Mouse (Mus musculus): Measurements from ENCODE around the gene Phgdh. TPM values are rescaled to one million over a fixed set of nuclear protein-coding genes. Genes with fewer than 3 reads are reported as not detected.

Phgdh gene
- polyA plus RNA-seq, 1 experiment, result 30.7 TPM

DNA sequence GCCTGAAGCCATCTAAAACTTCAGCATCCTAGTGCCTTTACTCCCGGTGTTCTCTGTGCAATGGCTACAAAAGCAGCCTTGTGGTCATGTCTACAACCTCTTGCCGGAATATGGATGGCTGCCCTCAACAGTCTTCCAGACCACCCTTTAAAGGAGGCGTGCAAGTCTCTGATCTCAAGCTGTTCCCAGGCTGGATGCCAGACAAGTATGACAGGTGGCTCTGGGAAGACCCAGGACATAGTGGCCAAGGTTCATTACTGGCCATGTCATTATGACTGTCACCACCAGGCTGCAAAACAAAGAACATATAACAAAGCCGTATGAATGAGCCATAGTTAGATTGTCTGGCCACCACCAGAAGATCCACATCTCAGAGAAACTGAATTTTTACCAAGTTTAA lies 38.5 kb upstream of the Phgdh start:
- TF ChIP-seq CTCF (IDR thresholded peaks at IDR 0.05; ENCODE audit: control insufficient read depth, insufficient read depth, low read length) (no peak), POLR2A (IDR thresholded peaks at IDR 0.05; ENCODE audit: borderline replicate concordance, control insufficient read depth, low read depth, low read length) (no peak)
- WGBS, result 81% methylated on average over 4 of the region's 4 CpGs
- H3K4me1 ChIP-seq (ENCODE audit: control insufficient read depth, insufficient read depth, low read length), result no peaks in the 10 kb centered on the region; the same call in 1 of the 2 replicates
- H3K4me3 ChIP-seq (replicated peaks; ENCODE audit: control insufficient read depth, low read depth, low read length), result no peak overlapping the region
- H3K27ac ChIP-seq (ENCODE audit: control insufficient read depth, insufficient read depth, low read depth, low read length, poor library complexity), result no peak overlapping the region

DNA sequence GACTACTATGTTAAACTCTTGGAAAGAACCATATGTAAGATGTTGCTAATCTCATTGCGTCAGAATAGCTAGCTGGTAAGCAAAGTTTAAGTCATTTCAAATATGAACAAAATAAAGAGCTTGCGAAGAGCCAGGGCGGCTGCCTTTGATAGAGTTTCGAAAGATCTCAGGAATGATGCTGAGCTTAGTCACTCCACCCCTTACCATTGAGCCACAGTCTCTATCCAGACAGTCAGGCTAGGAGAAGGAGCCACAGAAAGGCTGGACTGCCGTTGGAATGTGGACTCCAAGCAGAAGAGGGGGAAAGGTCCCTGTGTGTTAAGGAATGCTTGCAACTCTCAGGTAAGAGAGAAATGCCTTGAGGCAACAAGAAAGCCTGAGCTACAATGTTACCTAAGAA lies 35.2 kb upstream of the Phgdh start:
- Histone ChIP-seq H3K4me3 (replicated peaks; ENCODE audit: control insufficient read depth, low read depth, low read length) (no peak overlapping the region), H3K27ac (ENCODE audit: control insufficient read depth, insufficient read depth, low read depth, low read length, poor library complexity) (no peak overlapping the region), H3K4me1 (ENCODE audit: control insufficient read depth, insufficient read depth, low read length) (no peaks in the 10 kb centered on the region)
- 66% methylated on average over 5 of the region's 5 CpGs for WGBS
- TF ChIP-seq CTCF (IDR thresholded peaks at IDR 0.05; ENCODE audit: control insufficient read depth, insufficient read depth, low read length), result no peak
- no peak for TF ChIP-seq POLR2A (IDR thresholded peaks at IDR 0.05; ENCODE audit: borderline replicate concordance, control insufficient read depth, low read depth, low read length)

DNA sequence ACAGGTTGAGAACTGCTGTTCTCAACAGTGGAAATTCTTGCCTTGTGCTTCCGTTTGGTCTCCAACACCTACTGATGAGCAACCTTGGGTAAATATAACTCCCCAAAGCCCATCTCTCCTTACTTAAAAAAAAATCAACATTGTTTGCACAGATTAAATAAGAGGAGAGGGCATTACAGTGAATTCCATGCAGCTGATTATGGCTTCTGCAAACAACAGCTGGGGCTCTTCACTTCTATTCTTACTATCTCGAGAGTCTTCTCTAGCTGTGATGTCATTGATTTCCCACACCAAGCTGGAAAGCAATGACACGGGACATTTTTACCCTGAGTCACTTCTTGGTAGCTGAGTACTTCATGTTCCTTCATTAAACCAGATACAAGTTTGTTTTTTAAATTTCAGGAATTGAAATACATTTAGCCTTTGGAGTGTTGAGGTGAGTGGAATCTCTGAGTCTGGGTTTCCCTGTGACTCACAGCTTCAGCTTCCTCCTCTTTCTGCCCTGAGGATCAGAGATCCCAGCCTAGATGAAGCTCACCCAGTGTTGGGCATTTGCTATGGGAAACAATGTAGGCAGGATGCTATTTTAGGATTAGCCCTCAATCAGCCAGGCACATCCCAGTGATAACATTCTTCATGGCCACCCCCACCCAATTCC lies 34.4 kb upstream of the Phgdh start:
- Histone ChIP-seq H3K4me3 (replicated peaks; ENCODE audit: control insufficient read depth, low read depth, low read length) (no peak overlapping the region), H3K27ac (ENCODE audit: control insufficient read depth, insufficient read depth, low read depth, low read length, poor library complexity) (no peak overlapping the region), H3K4me1 (ENCODE audit: control insufficient read depth, insufficient read depth, low read length) (no peaks in the 10 kb centered on the region)
- WGBS, result 61% methylated on average over 3 of the region's 3 CpGs
- no peak for TF ChIP-seq CTCF (IDR thresholded peaks at IDR 0.05; ENCODE audit: control insufficient read depth, insufficient read depth, low read length)
- no peak for TF ChIP-seq POLR2A (IDR thresholded peaks at IDR 0.05; ENCODE audit: borderline replicate concordance, control insufficient read depth, low read depth, low read length)

DNA sequence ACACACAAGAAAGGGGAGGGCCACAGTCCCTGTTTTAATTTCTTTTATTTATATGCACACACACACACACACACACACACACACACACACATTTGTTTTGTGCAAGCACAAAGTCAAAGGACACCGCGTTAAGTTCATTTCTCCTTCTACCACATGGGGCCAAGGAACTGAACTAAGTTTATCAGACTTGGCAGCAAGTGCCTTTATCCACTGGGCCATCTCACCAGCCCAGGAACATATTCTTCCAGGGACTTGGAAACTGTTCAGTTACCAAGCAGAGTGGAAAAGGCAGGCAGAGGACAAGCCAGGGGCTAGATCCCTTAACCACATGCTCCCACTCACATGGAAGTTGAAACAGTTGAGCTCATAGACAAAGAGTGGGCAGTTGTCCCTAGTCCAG lies 29.0 kb upstream of the Phgdh start:
- Histone ChIP-seq H3K4me3 (replicated peaks; ENCODE audit: control insufficient read depth, low read depth, low read length) (no peak overlapping the region), H3K27ac (ENCODE audit: control insufficient read depth, insufficient read depth, low read depth, low read length, poor library complexity) (no peak overlapping the region), H3K4me1 (ENCODE audit: control insufficient read depth, insufficient read depth, low read length) (no peaks in the 10 kb centered on the region)
- WGBS, result 89% methylated on average over 2 of the region's 2 CpGs
- no peak for TF ChIP-seq CTCF (IDR thresholded peaks at IDR 0.05; ENCODE audit: control insufficient read depth, insufficient read depth, low read length)
- no peak for TF ChIP-seq POLR2A (IDR thresholded peaks at IDR 0.05; ENCODE audit: borderline replicate concordance, control insufficient read depth, low read depth, low read length)

DNA sequence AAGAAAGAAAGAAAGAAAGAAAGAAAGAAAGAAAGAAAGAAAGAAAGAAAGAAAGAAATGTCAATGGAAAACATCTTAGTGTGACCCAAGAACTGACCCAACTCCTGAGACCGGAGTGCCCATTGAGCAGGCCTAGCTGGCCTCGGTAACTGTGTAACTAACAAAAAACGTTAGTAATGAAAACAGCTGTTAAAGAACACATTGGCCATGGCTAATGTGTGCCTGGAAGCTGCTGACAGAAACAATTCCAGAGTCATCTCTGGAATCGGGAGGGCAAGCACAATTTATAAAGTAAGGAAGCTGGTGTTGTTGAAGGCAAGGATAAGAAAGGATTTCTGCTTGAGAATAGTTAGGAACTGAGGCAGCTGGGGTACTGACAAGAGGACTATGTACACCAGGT lies 28.5 kb upstream of the Phgdh start:
- H3K4me3 ChIP-seq (replicated peaks; ENCODE audit: control insufficient read depth, low read depth, low read length), result no peak overlapping the region
- H3K27ac ChIP-seq (ENCODE audit: control insufficient read depth, insufficient read depth, low read depth, low read length, poor library complexity), result no peak overlapping the region
- TF ChIP-seq POLR2A (IDR thresholded peaks at IDR 0.05; ENCODE audit: borderline replicate concordance, control insufficient read depth, low read depth, low read length) (no peak), CTCF (IDR thresholded peaks at IDR 0.05; ENCODE audit: control insufficient read depth, insufficient read depth, low read length) (no peak)
- no peaks in the 10 kb centered on the region for H3K4me1 ChIP-seq (ENCODE audit: control insufficient read depth, insufficient read depth, low read length)
- WGBS, result 81% methylated on average over 4 of the region's 4 CpGs

DNA sequence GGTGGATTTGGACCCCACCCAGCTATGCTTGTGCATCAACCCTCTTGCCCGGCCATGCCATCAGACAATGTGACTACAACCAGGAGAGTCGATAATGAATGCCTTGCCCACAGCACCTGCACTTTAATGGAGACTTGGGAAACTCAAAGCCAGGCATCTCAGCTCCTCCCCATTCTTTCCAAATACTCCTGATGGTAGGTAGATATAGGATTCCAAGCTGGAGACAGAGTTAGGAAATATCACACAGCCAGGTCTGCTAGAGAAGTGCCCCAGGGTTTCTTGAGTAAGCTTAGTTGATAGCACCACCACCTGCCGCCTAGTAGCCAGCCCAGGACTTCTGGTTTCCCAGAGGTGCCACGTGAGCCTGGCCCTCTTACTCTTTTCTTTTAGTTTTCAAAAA lies 27.0 kb upstream of the Phgdh start:
- TF ChIP-seq CTCF (IDR thresholded peaks at IDR 0.05; ENCODE audit: control insufficient read depth, insufficient read depth, low read length) (no peak), POLR2A (IDR thresholded peaks at IDR 0.05; ENCODE audit: borderline replicate concordance, control insufficient read depth, low read depth, low read length) (no peak)
- H3K4me3 ChIP-seq (replicated peaks; ENCODE audit: control insufficient read depth, low read depth, low read length), result no peak overlapping the region
- no peak overlapping the region for H3K27ac ChIP-seq (ENCODE audit: control insufficient read depth, insufficient read depth, low read depth, low read length, poor library complexity)
- no peaks in the 10 kb centered on the region for H3K4me1 ChIP-seq (ENCODE audit: control insufficient read depth, insufficient read depth, low read length)
- 74% methylated on average over 4 of the region's 4 CpGs for WGBS

DNA sequence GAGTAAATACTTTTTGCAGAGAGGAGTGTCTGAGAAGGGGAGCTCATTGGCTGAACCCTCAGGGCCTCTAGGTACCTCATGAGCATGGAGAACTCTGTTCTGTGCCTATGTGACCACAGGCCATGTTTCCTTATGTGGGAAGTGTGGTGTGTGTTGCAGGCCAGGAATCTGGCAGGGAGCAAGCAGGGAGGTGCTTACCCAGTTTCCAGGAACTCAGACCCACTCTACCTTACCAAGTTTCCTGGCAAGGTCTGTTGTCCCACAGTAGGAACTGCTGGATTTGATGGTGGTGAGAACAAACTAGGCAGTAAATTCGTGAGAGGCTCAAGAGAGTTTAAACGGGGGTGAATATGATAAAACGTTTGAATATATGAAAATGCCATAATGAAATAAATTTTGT lies 26.3 kb upstream of the Phgdh start:
- WGBS, result 66% methylated on average over 3 of the region's 3 CpGs
- TF ChIP-seq POLR2A (IDR thresholded peaks at IDR 0.05; ENCODE audit: borderline replicate concordance, control insufficient read depth, low read depth, low read length) (no peak), CTCF (IDR thresholded peaks at IDR 0.05; ENCODE audit: control insufficient read depth, insufficient read depth, low read length) (no peak)
- H3K27ac ChIP-seq (ENCODE audit: control insufficient read depth, insufficient read depth, low read depth, low read length, poor library complexity), result no peak overlapping the region
- no peaks in the 10 kb centered on the region for H3K4me1 ChIP-seq (ENCODE audit: control insufficient read depth, insufficient read depth, low read length)
- no peak overlapping the region for H3K4me3 ChIP-seq (replicated peaks; ENCODE audit: control insufficient read depth, low read depth, low read length)

DNA sequence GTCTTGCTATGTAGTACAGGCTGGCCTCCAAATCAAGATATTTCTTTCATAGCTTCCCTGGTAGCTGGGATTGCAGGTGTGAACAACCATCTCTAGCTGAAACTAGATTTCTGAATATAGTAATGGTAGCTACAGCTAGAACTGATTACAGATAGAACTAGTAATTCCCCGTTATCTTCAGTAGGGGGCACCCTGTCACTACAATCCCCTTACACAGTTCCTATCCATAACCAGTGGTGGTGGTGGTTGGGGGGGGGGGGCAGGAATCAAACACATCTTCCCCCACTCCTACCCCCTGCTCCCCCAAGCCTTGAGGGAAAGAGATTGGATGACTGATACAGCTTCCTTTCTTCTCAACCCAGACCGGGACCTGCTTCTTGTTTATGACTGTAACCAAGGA lies 23.0 kb upstream of the Phgdh start:
- Histone ChIP-seq H3K4me3 (replicated peaks; ENCODE audit: control insufficient read depth, low read depth, low read length) (no peak overlapping the region), H3K4me1 (ENCODE audit: control insufficient read depth, insufficient read depth, low read length) (no peaks in the 10 kb centered on the region), H3K27ac (ENCODE audit: control insufficient read depth, insufficient read depth, low read depth, low read length, poor library complexity) (no peak overlapping the region)
- TF ChIP-seq CTCF (IDR thresholded peaks at IDR 0.05; ENCODE audit: control insufficient read depth, insufficient read depth, low read length) (peak; percentile 30; the same call in 1 of the 2 replicates), POLR2A (IDR thresholded peaks at IDR 0.05; ENCODE audit: borderline replicate concordance, control insufficient read depth, low read depth, low read length) (no peak)
- WGBS, result 30% methylated on average over 2 of the region's 2 CpGs
